Mouse (Mus musculus) fibroblast of lung, adult 2 months (primary cell): ENCODE results near the gene Nsun6.

ENCODE experiments used
- DNase-seq: peaks from one replicate; pipeline ENCODE4 v3.0.0-alpha.2; 2011; ENCODE audit warnings: low read depth

The Nsun6 gene

DNA sequence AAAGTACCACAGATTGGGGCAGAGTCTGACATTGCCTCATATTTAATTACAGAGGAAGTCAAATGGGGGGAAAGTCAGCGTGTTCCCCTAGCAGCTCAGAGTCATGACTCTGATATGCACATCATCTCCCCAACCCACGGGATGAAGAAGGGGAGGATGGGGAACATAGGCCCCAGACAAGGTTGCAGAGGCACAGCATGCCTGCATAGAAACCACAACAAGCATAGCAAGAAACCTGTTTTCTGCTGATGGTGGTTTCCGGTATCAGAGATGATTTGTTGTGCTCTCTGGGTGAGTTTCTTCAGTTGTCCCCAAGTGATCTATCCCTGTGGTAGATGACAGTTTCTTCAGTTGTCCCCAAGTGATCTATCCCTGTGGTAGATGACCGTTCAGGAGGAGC is 62.3 kb downstream of the Nsun6 start:
- DNase-seq = no peak

DNA sequence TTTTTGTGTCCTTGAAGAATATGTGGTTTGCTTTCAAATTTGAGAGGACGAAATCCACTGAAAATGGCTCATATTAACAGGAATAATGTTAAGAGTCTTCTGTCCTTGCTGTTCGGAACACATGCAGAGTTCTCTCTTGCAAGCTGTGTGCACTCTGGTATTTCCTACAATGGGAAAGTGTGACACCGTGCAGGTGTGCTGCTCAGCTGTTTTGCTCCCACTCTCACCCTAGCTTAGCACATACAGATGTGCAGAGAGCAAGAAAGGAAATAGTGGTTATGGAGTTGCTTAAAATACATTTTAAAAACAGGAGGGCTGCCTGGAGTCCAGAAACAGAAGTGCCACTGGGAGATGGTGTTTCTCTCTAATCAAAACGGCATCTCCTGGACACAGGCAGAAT is 65.5 kb downstream of the Nsun6 start:
- no peak for DNase-seq

DNA sequence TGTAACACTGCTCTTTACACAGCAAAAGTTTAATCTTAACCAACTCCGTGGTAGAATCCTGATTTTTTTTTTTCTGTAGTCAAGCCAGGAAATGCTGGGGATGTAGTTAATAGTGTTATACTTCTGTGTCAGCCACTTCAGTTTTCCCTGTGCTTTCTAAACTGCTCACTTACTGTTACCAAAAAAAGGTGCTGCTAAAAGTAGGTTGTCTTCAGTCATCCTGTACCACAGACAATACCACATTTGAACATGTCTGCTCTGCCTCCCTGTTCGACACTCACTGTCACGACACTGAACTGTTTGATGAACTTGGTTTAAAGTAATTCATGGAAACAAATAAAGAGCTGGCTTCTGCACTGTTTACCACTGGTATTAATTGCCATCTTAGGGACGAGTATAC is 66.4 kb downstream of the Nsun6 start:
- DNase-seq = no peak

DNA sequence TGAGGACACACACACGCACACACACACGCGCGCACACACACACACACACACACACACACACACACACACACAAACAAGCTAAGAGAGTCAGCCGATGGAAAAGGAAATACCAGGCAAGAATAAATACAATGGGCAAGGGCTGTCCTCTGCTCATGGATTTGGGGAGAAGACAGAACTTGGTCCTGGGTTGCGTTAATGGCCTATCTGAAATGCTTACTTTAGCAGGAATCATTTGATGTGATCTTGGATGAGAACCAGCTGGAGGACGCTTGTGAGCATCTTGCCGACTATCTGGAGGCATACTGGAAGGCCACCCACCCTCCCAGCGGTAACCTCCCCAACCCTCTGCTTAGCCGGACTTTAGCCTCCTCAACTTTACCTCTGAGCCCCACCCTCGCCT is 70.8 kb downstream of the Nsun6 start:
- DNase-seq = no peak

- no peak for DNase-seq
Observed at GRCm38 (mm10) chr2:14961493-14961892, 93.4 kb downstream of the Nsun6 start.

DNA sequence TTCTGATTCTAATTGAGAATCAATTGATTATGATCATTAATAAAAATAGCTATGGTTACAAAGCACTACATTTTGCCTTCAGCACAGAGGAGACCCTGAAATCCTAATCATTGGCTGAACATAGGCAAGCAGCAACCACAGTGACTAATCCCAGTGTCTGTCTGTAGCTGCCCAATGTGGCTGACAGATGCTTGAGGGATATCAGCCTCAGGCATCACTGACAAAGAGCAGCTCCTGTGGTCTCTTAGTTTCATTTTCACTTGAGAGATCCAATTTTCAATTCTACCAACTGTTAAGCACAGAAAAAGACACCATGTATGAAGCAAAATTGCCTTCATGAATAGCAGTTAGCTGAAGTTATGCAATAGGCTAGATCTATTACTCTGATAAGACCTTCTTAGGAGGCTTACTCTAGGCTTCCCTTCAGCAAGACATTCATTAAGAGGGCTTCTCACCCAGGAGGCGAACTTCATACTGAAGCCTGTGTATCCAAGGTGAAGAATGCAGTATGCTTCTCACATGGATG is 93.8 kb downstream of the Nsun6 start:
- DNase-seq = no peak

GRCm38 (mm10) chr2:14953090-14953489 is 101.8 kb downstream of the Nsun6 start:
- DNase-seq = no peak
